Mouse (Mus musculus) layer of hippocampus, adult 9-11 months (tissue): ENCODE results near the gene Acot4.
"Not testable (repeated sequence)": the region's sequence is repeated elsewhere in the genome, so short reads cannot be mapped to it uniquely, and the experiment has no call there.

Experiments
- DNase-seq: peaks from one replicate; pipeline ENCODE4 v3.0.0; 2022

Gene Acot4

GRCm38 (mm10) chr12:84094666-84095065, 56.5 kb downstream of the Acot4 start:
- DNase-seq, result not testable (repeated sequence)
